Mouse (Mus musculus): ENCODE data around the gene Mt4. TPM values are rescaled to one million over a fixed set of nuclear protein-coding genes. Genes with fewer than 3 reads are reported as not detected.
"Not testable (repeated sequence)": the region's sequence is repeated elsewhere in the genome, so short reads cannot be mapped to it uniquely, and the experiment has no call there.

Gene Mt4
- total and polyA plus RNA-seq, 3 experiments: not detected

DNA sequence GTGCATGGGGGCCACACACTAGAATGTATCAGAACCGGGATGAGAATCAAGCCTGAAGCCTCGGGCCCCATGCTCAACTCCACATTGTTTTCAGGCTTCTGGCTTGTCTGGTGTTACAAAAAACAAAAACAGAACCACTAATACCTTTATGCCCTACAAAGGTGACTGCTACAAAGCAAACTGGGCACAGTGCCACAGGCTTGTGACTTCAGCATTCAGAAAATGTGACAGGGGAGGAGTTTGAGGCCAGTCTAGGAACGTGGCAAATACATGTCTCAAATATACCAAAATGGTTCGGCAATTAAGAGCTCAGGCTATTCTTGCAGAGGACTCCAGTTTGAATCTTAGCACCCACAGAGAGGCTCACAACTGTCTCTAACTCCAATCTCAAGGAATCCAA lies 19.1 kb downstream of the Mt4 start:
- no peak for DNase-seq

DNA sequence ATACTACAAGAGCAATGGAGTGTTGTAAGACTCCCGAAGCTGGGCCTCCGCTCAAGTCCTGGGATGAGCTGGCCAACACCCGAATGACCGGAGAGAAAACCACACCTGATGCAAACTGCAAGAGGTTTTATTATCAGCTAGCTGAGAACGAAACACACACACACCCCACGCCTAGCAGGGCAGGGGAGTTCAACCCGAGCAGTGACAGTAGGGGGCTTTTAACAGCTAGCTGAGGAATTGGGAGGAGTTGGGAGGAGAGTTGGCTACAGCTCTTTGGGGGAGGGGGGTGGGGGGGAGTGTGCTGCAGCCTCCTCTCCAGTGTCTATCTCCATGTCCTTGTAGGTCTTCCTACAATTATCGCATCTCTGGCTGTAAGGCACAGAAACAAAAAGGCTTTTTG lies 28.8 kb downstream of the Mt4 start:
- not testable (repeated sequence) for H3K4me1 ChIP-seq (ENCODE audit: control insufficient read depth, insufficient read depth, low read length); H3K27ac ChIP-seq; H3K36me3 ChIP-seq (ENCODE audit: control insufficient read depth, insufficient read depth, low read length); DNase-seq; H3K27me3 ChIP-seq (ENCODE audit: control insufficient read depth, insufficient read depth, low read length); H3K9ac ChIP-seq (ENCODE audit: low read depth, low read length); H3K4me3 ChIP-seq; H3K79me2 ChIP-seq (replicated peaks; ENCODE audit: control insufficient read depth, insufficient read depth, low read length)
- WGBS: 74% methylated on average over 8 of the region's 8 CpGs
- intact Hi-C loops (cut with DNase I): loop anchor here (2.0 kb wide), 1 partner anchor 21 kb away; no protein-coding TSS in a partner anchor

More for the DNA sequence above, 19.1 kb downstream of the Mt4 start:
- H3K9ac ChIP-seq (ENCODE audit: low read depth, low read length): no peak overlapping the region
- no peak overlapping the region for H3K4me3 ChIP-seq
- no peaks in the 10 kb centered on the region for H3K79me2 ChIP-seq (replicated peaks; ENCODE audit: control insufficient read depth, insufficient read depth, low read length)
- intact Hi-C loops (cut with DNase I): no loop called here
- H3K27me3 ChIP-seq (ENCODE audit: control insufficient read depth, insufficient read depth, low read length): no peaks in the 10 kb centered on the region
- no peak overlapping the region for H3K27ac ChIP-seq
- 39% methylated on average over 4 of the region's 4 CpGs for WGBS
- H3K4me1 ChIP-seq (ENCODE audit: control insufficient read depth, insufficient read depth, low read length): no peaks in the 10 kb centered on the region; the same call in 1 of the 2 replicates
- no peaks in the 10 kb centered on the region for H3K36me3 ChIP-seq (ENCODE audit: control insufficient read depth, insufficient read depth, low read length)
- TF ChIP-seq EP300 (IDR thresholded peaks at IDR 0.05; ENCODE audit: insufficient read depth, low read depth, low read length) (no peak), POLR2A (IDR thresholded peaks at IDR 0.05; ENCODE audit: insufficient read depth, low read depth, low read length) (no peak), CTCF (IDR thresholded peaks at IDR 0.05) (no peak)

DNA sequence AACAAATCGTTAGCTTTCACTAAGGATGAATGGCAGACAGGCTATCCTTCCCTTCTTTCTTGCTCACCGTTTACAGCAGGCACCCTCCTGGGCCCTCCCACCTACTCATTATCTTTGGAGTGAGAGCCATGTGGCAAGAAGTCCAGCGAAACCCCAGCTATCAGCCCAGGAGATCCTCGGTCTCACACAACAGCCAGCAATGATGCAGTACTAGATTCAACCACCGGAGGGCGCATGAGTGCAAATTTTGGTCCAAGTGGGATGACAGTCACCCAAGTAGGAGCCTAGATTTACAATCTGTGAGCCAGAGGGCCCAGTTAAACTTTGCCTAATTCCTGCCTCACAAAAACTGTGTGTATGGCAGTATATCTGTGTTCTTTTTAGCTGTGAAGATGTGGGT lies 30.2 kb downstream of the Mt4 start:
- Histone ChIP-seq H3K27me3 (ENCODE audit: control insufficient read depth, insufficient read depth, low read length) (no peaks in the 10 kb centered on the region), H3K36me3 (ENCODE audit: control insufficient read depth, insufficient read depth, low read length) (no peaks in the 10 kb centered on the region), H3K4me3 (no peak overlapping the region), H3K27ac (no peak overlapping the region), H3K9ac (ENCODE audit: low read depth, low read length) (no peak overlapping the region), H3K4me1 (ENCODE audit: control insufficient read depth, insufficient read depth, low read length) (peaks cover 7% of the 10 kb centered on the region), H3K79me2 (replicated peaks; ENCODE audit: control insufficient read depth, insufficient read depth, low read length) (no peaks in the 10 kb centered on the region)
- DNase-seq: peak; percentile 81 to 94
- intact Hi-C loops (cut with DNase I): loop anchor here (1.0 to 2.0 kb wide), 2 partner anchors 20 to 32 kb away; no protein-coding TSS in a partner anchor
- WGBS: 6% methylated on average over 6 of the region's 6 CpGs
- TF ChIP-seq CTCF (IDR thresholded peaks at IDR 0.05) (no peak; the same call in 1 of the 2 replicates), POLR2A (IDR thresholded peaks at IDR 0.05; ENCODE audit: insufficient read depth, low read depth, low read length) (no peak), EP300 (IDR thresholded peaks at IDR 0.05; ENCODE audit: insufficient read depth, low read depth, low read length) (peak; percentile 57; the same call in 1 of the 2 replicates)

DNA sequence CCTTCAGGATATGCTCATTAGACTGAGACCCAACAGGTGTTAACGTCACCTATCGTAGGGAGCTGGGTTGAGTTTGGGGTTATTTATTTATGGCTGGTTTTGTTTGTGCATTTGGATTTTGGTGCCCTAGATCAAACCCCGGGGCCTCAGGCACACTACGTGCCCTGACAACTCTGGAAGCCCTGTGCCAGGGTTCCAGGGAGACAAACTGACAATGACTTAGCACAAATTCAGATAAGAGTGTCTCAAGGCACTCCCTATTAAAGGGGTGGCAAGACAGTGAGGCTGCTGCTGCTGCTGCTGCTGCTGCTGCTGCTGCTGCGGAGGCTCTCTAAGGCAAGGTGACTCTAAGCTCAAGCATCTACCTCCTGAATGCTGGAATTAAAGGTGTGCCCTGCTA lies 32.5 kb downstream of the Mt4 start:
- Histone ChIP-seq H3K27me3 (ENCODE audit: control insufficient read depth, insufficient read depth, low read length) (no peaks in the 10 kb centered on the region), H3K9ac (ENCODE audit: low read depth, low read length) (no peak overlapping the region), H3K27ac (no peak overlapping the region), H3K36me3 (ENCODE audit: control insufficient read depth, insufficient read depth, low read length) (no peaks in the 10 kb centered on the region), H3K4me1 (ENCODE audit: control insufficient read depth, insufficient read depth, low read length) (peaks cover 7% of the 10 kb centered on the region), H3K4me3 (no peak overlapping the region), H3K79me2 (replicated peaks; ENCODE audit: control insufficient read depth, insufficient read depth, low read length) (no peaks in the 10 kb centered on the region)
- DNase-seq: no peak
- intact Hi-C loops (cut with DNase I): no loop called here
- 90% methylated on average over 5 of the region's 5 CpGs for WGBS
- TF ChIP-seq EP300 (IDR thresholded peaks at IDR 0.05; ENCODE audit: insufficient read depth, low read depth, low read length) (no peak), CTCF (IDR thresholded peaks at IDR 0.05) (no peak), POLR2A (IDR thresholded peaks at IDR 0.05; ENCODE audit: insufficient read depth, low read depth, low read length) (no peak)

DNA sequence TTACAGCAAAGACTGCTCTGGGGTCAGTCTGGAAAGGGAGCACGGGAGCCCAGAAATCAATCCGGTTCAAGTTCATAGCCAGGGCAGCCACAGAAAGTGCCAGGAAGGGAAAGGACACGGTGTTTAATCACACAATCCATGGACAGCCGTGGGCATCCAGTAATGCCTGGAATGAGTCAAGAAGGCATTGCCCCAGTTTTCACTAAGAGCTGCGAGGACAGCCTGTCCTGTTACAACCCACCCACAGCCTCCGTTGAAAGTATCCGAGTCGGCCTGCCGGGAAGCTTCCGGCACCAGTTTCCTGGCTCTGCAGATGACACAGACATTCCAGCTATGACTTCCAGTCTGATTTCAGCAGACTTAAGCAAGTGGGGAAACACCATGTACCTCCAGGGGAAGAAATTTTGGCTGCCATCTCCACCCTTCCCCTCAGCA lies 34.3 kb downstream of the Mt4 start:
- H3K27ac ChIP-seq: no peak overlapping the region
- H3K9ac ChIP-seq (ENCODE audit: low read depth, low read length): no peak overlapping the region

DNA sequence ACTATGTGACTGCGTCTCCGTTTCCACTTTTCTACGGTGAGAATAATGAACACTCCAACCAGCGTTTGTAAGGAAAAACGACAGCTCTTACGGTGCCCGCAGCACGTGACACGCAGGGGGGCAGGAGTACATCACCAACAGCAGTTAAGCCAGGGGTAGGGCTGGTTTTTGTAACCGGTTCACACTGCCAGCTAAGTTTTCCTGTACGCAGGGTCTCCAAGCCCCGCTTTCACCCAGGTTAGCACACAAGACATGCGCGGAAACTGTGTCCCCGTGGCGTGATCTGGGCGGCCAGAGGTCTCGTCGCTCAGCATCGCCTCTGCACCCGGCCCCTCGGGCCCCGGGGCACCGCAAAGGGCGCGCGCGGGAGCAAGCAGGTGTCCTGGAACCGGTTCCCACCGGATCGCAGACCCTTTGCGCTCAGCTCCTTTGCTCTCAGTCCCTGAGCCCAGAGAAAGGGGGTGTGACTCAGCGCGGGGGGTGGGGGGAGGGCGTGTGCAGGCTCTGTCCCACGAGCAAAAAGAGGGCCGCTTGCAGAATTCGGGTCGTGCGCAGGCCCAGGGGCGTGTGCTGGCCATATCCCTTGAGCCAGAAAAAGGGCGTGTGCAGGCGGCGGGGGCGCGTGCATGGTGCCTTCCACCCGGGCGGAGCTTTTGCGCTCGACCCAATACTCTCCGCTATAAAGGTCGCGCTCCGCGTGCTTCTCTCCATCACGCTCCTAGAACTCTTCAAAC lies 35.2 kb downstream of the Mt4 start, which contains the start of gene Mt2:
Mt2 (plus strand) TSS at position 590 of the 734 bp plus-strand sequence.
- Histone ChIP-seq H3K36me3 (ENCODE audit: control insufficient read depth, insufficient read depth, low read length) (no peaks in the 10 kb centered on the region), H3K4me3 (peak within 1 kb of the TSS; percentile 57), H3K4me1 (ENCODE audit: control insufficient read depth, insufficient read depth, low read length) (peaks cover 5% of the 10 kb centered on the region), H3K27ac (peak within 1 kb of the TSS; percentile 57), H3K79me2 (replicated peaks; ENCODE audit: control insufficient read depth, insufficient read depth, low read length) (no peaks in the 10 kb centered on the region), H3K9ac (ENCODE audit: low read depth, low read length) (peak within 1 kb of the TSS; percentile 62), H3K27me3 (ENCODE audit: control insufficient read depth, insufficient read depth, low read length) (no peaks in the 10 kb centered on the region)
- intact Hi-C loops (cut with DNase I): no loop called here
- 1% methylated on average over 56 of the region's 56 CpGs for WGBS
- DNase-seq: peak; percentile 77 to 80
- TF ChIP-seq CTCF (IDR thresholded peaks at IDR 0.05) (no peak), EP300 (IDR thresholded peaks at IDR 0.05; ENCODE audit: insufficient read depth, low read depth, low read length) (0 out of 2 replicates have a peak, but pooled peaks have one; percentile 53)

More for the DNA sequence above, 34.3 kb downstream of the Mt4 start:
- peak; percentile 50 to 53 for DNase-seq
- Histone ChIP-seq H3K36me3 (ENCODE audit: control insufficient read depth, insufficient read depth, low read length) (no peaks in the 10 kb centered on the region), H3K4me3 (peak overlapping the region; percentile 57; the same call in 1 of the 2 replicates), H3K27me3 (ENCODE audit: control insufficient read depth, insufficient read depth, low read length) (no peaks in the 10 kb centered on the region), H3K4me1 (ENCODE audit: control insufficient read depth, insufficient read depth, low read length) (peaks cover 7% of the 10 kb centered on the region), H3K79me2 (replicated peaks; ENCODE audit: control insufficient read depth, insufficient read depth, low read length) (no peaks in the 10 kb centered on the region)
- TF ChIP-seq EP300 (IDR thresholded peaks at IDR 0.05; ENCODE audit: insufficient read depth, low read depth, low read length): no peak
- TF ChIP-seq POLR2A (IDR thresholded peaks at IDR 0.05; ENCODE audit: insufficient read depth, low read depth, low read length): no peak
- TF ChIP-seq CTCF (IDR thresholded peaks at IDR 0.05): no peak
- intact Hi-C loops (cut with DNase I): no loop called here
- 22% methylated on average over 10 of the region's 10 CpGs for WGBS

All from heart, adult 2 months (tissue).